Mouse (Mus musculus) thymus, postnatal 36 days (tissue): Measurements from ENCODE around the gene Ank3.

Source experiments
- DNase-seq, 2 experiments: peaks; one replicate each; pipeline ENCODE4 v3.0.0; 2022; ENCODE audit warnings: mixed read lengths in 2 of 2

Gene Ank3

GRCm38 (mm10) chr10:69916689-69917435 lies 518.3 kb downstream of the Ank3 start:
- DNase-seq, result no peak

GRCm38 (mm10) chr10:69917711-69918110 lies 519.1 kb downstream of the Ank3 start:
- no peak for DNase-seq

- no peak for DNase-seq
Measured at GRCm38 (mm10) chr10:69918461-69919151, 520.0 kb downstream of the Ank3 start.

GRCm38 (mm10) chr10:69919152-69919492 lies 520.5 kb downstream of the Ank3 start:
- DNase-seq, result no peak

GRCm38 (mm10) chr10:69919746-69920145 lies 521.2 kb downstream of the Ank3 start:
- DNase-seq, result no peak

GRCm38 (mm10) chr10:69922076-69922475 lies 523.5 kb downstream of the Ank3 start:
- no peak for DNase-seq

- no peak for DNase-seq
Measured at GRCm38 (mm10) chr10:69923801-69924200, 525.2 kb downstream of the Ank3 start.

GRCm38 (mm10) chr10:69924321-69924720 lies 525.7 kb downstream of the Ank3 start:
- no peak for DNase-seq

- no peak for DNase-seq
Measured at GRCm38 (mm10) chr10:69924845-69925244, 526.3 kb downstream of the Ank3 start.

GRCm38 (mm10) chr10:69925285-69926157 lies 526.9 kb downstream of the Ank3 start:
- DNase-seq, result no peak

- DNase-seq, result no peak
Measured at GRCm38 (mm10) chr10:69926158-69926882, 527.7 kb downstream of the Ank3 start.

- DNase-seq, result no peak
Measured at GRCm38 (mm10) chr10:69927012-69927411, 528.4 kb downstream of the Ank3 start.

- no peak for DNase-seq
Measured at GRCm38 (mm10) chr10:69928358-69928757, 529.8 kb downstream of the Ank3 start.

GRCm38 (mm10) chr10:69930503-69930902 lies 531.9 kb downstream of the Ank3 start:
- DNase-seq, result no peak

GRCm38 (mm10) chr10:69936443-69937067 lies 538.0 kb downstream of the Ank3 start:
- DNase-seq, result no peak

GRCm38 (mm10) chr10:69937291-69937921 lies 538.8 kb downstream of the Ank3 start:
- no peak for DNase-seq

GRCm38 (mm10) chr10:69939144-69939543 lies 540.6 kb downstream of the Ank3 start:
- no peak for DNase-seq

- no peak for DNase-seq
Measured at GRCm38 (mm10) chr10:69939966-69940365, 541.4 kb downstream of the Ank3 start.

GRCm38 (mm10) chr10:69941001-69941400 lies 542.4 kb downstream of the Ank3 start:
- DNase-seq, result no peak

- no peak for DNase-seq
Measured at GRCm38 (mm10) chr10:69944845-69945244, 546.3 kb downstream of the Ank3 start.

GRCm38 (mm10) chr10:69945870-69946269 lies 547.3 kb downstream of the Ank3 start:
- DNase-seq, result no peak

GRCm38 (mm10) chr10:69946271-69946670 lies 547.7 kb downstream of the Ank3 start:
- no peak for DNase-seq
